ENCODE assay signal across 39 mouse cellular contexts in the genomic region with DNA sequence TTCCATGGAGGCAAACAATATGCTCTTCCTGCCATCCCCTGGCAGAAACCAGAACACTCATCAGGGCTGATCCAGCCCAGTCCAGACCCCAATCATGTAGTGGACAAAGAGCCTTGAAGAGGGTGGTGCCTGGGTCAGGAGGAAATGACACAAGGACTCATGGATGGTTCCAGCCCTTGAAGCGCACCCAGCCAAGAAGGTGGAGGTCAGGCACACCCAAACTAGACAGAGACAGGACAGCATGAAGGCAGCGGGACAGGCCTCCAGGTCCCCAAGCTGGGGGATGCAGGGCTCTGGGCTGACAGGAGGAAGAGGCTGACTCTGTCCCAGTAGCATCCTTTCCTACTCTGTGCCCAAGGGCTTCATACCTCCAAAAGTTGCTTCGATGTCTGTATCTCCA. TPM values are rescaled to one million over a fixed set of nuclear protein-coding genes. Genes with fewer than 3 reads are reported as not detected.
"Had no signal": no experiment of that assay in that cellular context is flagged by ENCODE, and none has a peak within 500 bp of the region (broad histone marks: within the 10 kb centered on the region; RNA-seq: fewer than 3 reads in every experiment).

No protein-coding gene starts in this region.

- H3K27ac ChIP-seq: heart, adult 2 months; heart, embryonic 13.5 days; heart, embryonic 15.5 days; hindbrain, embryonic 13.5 days; hindbrain, embryonic 15.5 days; hindbrain, postnatal 0 days; kidney, embryonic 15.5 days; kidney, postnatal 0 days; limb, embryonic 13.5 days; limb, embryonic 15.5 days; liver, embryonic 12.5 days; liver, embryonic 14.5 days had no signal

- H3K4me3 ChIP-seq: heart, adult 2 months; heart, embryonic 13.5 days; heart, embryonic 15.5 days; hindbrain, embryonic 13.5 days; hindbrain, embryonic 15.5 days; kidney, embryonic 15.5 days; limb, embryonic 13.5 days; limb, embryonic 15.5 days; liver, embryonic 12.5 days had no signal

- DNase-seq: gastrocnemius, postnatal 14 days; gastrocnemius, postnatal 36 days; heart, adult 11 months; heart, adult 2 months; heart, postnatal 14 days; heart, postnatal 36 days; kidney, adult 18-20 months; kidney, adult 9 months; layer of hippocampus, adult 9-11 months; layer of hippocampus, postnatal 36 days; left cerebral cortex, postnatal 4 days had no signal

- H3K9me3 ChIP-seq: heart, embryonic 13.5 days; heart, embryonic 15.5 days; hindbrain, embryonic 13.5 days; hindbrain, embryonic 15.5 days; kidney, embryonic 15.5 days; limb, embryonic 13.5 days; limb, embryonic 15.5 days; liver, embryonic 12.5 days had no signal

- ATAC-seq: hindbrain, postnatal 0 days; intestine, embryonic 16.5 days; liver, embryonic 12.5 days had no signal

- H3K36me3 ChIP-seq: heart, embryonic 13.5 days; heart, embryonic 15.5 days; hindbrain, embryonic 13.5 days; hindbrain, embryonic 15.5 days; kidney, embryonic 15.5 days; limb, embryonic 13.5 days; limb, embryonic 15.5 days; liver, embryonic 12.5 days had no signal

- H3K4me2 ChIP-seq: heart, embryonic 11.5 days; heart, embryonic 13.5 days; heart, embryonic 15.5 days; hindbrain, embryonic 13.5 days; hindbrain, embryonic 15.5 days; kidney, embryonic 15.5 days; limb, embryonic 13.5 days; limb, embryonic 15.5 days; liver, embryonic 12.5 days had no signal

- H3K9ac ChIP-seq: heart, embryonic 13.5 days; heart, embryonic 15.5 days; hindbrain, embryonic 13.5 days; hindbrain, embryonic 15.5 days; kidney, embryonic 15.5 days; limb, embryonic 13.5 days; limb, embryonic 15.5 days; liver, embryonic 12.5 days; liver, embryonic 14.5 days had no signal

RNA-seq across cellular contexts. Expression of a gene that starts 4.1 kb away (rescaled TPM):
- total RNA-seq: gastrocnemius, adult 8-10 months; gastrocnemius, postnatal 14 days; gastrocnemius, postnatal 36 days; heart, postnatal 36 days; hematopoietic stem cell, adult 5-6 weeks; layer of hippocampus, adult 18-20 months; layer of hippocampus, adult 8-10 months; layer of hippocampus, postnatal 14 days; layer of hippocampus, postnatal 36 days had no signal
- polyA plus RNA-seq: limb, embryonic 11.5 days; liver, adult 2 months had no signal

RNA-seq across cellular contexts. Expression of a gene that starts 7.7 kb away (rescaled TPM):
- total RNA-seq: gastrocnemius, adult 18-20 months; gastrocnemius, adult 8-10 months; gastrocnemius, postnatal 14 days; gastrocnemius, postnatal 36 days; heart, postnatal 14 days; heart, postnatal 36 days; hematopoietic stem cell, adult 5-6 weeks; hindbrain, postnatal 0 days; layer of hippocampus, adult 18-20 months; layer of hippocampus, postnatal 14 days; layer of hippocampus, postnatal 36 days; left cerebral cortex, adult 18-20 months; left cerebral cortex, postnatal 10 days; left cerebral cortex, postnatal 25 days; left cerebral cortex, postnatal 4 days; liver, adult 2 months had no signal
- polyA plus RNA-seq: heart, embryonic 11.5 days; heart, embryonic 13.5 days; heart, embryonic 15.5 days; heart, postnatal 0 days; hindbrain, embryonic 11.5 days; hindbrain, embryonic 13.5 days; hindbrain, embryonic 15.5 days; intestine, embryonic 14.5 days; intestine, embryonic 16.5 days; large intestine, adult 2 months; limb, embryonic 11.5 days; limb, embryonic 13.5 days; limb, embryonic 15.5 days; liver, adult 2 months; liver, embryonic 12.5 days; liver, embryonic 14.5 days had no signal

RNA-seq across cellular contexts. Expression of a gene that starts 14.7 kb away (rescaled TPM):
- total RNA-seq: gastrocnemius, adult 18-20 months; gastrocnemius, adult 8-10 months; gastrocnemius, postnatal 14 days; gastrocnemius, postnatal 36 days; heart, postnatal 14 days; heart, postnatal 36 days; hematopoietic stem cell, adult 5-6 weeks; layer of hippocampus, adult 18-20 months; left cerebral cortex, postnatal 4 days; liver, adult 2 months had no signal
- polyA plus RNA-seq: heart, embryonic 11.5 days; heart, embryonic 13.5 days; heart, embryonic 15.5 days; heart, postnatal 0 days; intestine, embryonic 14.5 days; intestine, embryonic 16.5 days; kidney, embryonic 15.5 days; large intestine, adult 2 months; limb, embryonic 11.5 days; limb, embryonic 13.5 days; limb, embryonic 15.5 days; liver, adult 2 months; liver, embryonic 12.5 days; liver, embryonic 14.5 days had no signal

RNA-seq across cellular contexts. Expression of a gene that starts 58.6 kb away (rescaled TPM):
- total RNA-seq: hematopoietic stem cell, adult 5-6 weeks had no signal
- polyA plus RNA-seq: heart, postnatal 0 days; limb, embryonic 11.5 days; liver, adult 2 months; liver, embryonic 14.5 days had no signal
